Mouse (Mus musculus) gastrocnemius, adult 18-20 months (tissue): ENCODE results near the gene Ap1m2. TPM values are rescaled to one million over a fixed set of nuclear protein-coding genes. Genes with fewer than 3 reads are reported as not detected.

ENCODE experiments used
- DNase-seq: peaks from one replicate; pipeline ENCODE4 v3.0.0; 2021; ENCODE audit warnings: low spot score
- long read RNA-seq, 2 experiments: library from polyadenylated mRNA; stranded (forward); transcript quantifications; one replicate each; pipeline ENCODE4 v2.0.0; 2021
- total RNA-seq, 2 experiments: library from RNA; stranded (reverse); gene quantifications; 2 replicates each; pipeline ENCODE4 v1.2.3; 2021

Gene Ap1m2
- total RNA-seq: not detected
- long read RNA-seq, experiment 1: 0 reads
- long read RNA-seq, experiment 2: 0 reads

DNA sequence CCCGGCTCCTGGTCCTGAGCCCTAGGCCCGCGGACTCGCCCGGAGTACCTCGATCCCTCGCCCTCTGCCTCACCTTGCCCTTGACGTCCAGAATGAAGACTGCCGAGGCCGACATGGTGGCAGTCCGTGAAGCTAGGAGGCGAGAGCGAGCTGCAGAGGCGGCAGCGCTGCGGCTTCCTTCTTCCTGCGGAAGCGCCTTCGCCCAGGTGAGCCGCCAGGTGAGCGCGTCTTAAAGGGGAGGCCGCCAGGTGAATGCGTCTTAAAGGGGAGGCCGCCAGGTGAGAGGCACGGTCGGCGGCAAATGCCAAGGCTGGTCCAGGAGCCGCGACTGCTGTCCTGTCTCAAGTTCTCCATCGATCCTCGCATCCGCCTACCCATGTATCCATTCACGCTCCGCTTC, at the start of gene Ap1m2:
Gene Ap1m2 (minus strand): TSS at position 204 of the 400 bp plus-strand sequence.
- DNase-seq: no peak

DNA sequence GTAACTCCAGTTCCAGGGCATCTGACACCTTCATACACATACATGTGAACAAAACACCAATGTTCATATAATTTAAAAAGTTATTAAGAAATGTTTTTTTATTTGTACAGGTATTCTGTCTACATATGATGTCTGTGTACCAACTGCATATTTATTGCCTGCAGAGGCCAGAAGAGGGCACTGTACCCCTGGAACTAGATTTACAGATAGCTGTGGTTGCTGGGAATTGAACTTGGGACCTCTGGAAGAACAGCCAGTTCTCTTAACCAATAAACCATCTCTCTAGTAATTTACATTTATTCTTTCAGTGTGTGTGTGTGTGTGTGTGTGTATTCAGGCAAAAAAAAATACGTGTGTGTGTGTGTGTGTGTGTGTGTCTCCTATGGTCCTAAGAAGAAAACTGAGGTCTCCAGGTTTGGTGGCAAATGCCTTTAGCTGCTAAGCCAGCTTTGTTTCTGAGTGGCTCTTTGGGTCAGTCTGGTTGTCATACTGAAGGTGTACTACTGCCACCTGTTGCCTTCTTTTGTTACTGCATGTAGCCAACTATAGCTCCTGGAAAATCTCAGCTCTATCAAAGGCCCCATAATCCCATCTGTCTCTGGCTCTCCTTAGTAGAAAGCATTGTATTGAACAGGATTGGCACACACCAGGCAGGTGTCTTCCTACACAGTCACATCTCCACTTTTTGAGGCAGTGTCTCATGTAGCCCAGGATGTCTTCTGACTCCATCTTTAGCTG, 45.0 kb upstream of the Ap1m2 start:
- DNase-seq: peak; percentile 78

DNA sequence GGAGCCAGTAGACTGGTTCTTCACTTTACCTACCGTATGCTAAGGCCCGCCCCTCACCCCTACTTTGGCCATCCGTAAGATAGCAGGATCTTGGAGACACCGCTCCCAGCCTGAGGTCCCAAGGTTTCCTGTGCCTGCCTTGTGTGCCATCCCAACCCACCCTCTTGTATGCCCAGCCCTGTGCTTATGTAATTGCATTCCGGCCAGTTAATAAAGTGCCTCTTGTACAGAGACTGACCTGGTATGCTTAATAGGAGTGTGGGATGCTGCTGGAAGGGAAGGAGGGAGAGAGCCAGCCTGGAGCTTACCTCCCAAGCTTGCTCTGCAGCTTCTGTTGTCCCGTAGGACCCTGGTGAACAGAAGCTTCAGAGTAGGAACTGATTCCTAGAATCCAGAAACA, 42.7 kb upstream of the Ap1m2 start:
- no peak for DNase-seq

DNA sequence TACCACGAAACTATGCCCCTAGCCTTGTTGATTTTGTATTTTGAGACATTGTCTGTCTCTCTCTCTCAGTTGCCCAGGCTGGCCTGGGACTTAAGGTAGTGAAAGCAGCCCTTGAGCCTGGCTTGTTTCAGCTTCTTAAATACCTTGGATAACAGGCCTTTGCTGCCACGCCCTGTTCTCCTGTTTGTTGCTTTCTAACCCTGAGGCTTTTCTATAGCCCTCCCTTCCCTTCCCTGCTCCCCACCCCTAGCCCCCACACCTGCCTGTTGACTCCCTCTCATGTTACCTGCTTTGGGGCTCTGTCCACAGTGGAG, 41.2 kb upstream of the Ap1m2 start:
- DNase-seq: no peak

DNA sequence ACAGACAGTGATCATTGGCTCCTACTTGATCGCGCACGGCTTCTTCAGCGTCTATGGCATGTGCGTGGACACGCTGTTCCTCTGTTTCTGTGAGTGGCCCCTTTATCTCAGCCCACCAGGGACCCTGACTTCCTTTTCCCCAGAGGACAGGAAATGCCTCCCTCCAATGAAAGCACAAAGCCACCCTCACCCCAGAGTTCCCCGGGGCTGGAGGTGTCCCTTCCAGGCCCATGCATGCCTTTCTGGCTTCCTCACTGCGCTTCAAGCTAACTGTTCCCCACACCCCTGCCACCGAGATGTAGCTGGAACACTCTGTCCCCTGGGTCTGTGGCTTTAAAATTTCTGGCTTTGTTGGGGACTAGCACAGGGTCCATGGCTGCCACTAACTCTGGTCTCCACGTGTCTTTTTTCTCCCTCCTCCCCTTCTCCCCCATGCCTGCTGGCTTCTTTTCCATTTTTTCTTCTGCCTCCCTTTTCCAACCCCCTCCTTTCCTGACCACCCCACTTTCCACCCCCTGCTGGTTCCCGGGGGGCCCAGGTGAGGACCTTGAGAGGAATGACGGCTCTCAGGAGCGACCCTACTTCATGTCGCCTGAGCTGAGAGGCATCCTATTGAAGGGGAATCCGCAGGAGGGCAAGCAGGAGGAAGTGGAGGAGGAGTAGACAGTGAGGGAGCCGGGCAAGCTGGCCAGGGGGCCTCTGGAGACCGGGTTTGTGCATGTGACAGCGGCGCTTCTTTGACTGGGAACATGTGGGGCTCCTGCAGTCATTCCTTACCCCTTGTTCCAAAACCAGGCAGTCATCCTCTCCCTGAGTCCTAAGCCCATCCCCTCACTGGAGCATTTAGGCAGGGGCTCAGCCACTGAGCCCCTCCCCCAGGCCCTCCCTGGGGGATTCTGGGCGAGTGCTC, 40.6 kb upstream of the Ap1m2 start:
- no peak for DNase-seq

DNA sequence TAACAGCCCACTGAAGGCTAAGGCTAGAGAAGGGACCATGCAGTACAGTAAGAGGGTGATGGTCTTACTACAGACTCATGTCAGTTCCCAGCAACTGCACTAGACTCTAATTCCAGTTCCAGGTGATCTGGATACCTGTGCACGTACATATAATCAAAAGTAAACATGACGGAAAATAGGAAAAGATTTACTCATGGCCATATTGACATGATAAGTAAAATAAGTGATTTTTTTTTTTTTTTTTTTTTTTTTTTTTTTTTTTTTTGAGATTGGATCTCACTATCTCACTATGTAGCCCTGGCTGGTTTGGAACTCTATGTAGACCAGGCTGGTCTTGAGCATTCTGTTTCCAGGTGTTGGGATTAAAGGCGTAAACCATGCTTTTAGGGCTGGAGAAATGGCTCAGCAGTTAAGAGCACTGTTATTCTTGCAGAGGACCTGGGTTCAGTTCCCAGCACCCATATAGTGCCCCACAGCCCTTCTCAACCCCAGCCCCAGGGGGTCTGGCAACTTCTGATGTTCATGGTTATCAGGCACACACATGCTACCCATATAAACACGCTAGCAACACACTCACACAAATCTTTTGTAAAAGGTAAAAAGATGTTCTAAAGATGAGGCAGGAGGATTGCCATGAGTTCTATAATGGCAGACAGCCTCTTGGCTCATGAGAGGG, 39.7 kb upstream of the Ap1m2 start:
- DNase-seq: no peak

DNA sequence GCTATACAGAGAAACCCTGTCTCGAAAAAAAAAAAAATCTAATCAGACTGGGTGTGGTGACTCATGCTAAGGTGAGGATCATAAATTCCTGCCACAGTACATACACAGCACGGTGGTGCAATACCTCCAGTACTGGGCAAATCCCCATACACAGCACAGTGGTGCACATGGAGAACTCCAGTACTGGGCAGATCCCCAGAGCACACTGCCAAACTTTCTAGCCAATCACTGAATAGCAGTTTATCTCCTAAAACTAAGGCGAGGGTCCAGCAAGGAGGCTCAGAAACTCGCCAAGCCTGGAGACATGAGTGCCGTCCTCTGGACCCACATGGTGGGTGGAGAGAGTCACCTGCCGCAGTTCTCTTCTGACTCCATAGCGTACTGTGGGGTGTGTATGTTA, 39.0 kb upstream of the Ap1m2 start:
- no peak for DNase-seq

DNA sequence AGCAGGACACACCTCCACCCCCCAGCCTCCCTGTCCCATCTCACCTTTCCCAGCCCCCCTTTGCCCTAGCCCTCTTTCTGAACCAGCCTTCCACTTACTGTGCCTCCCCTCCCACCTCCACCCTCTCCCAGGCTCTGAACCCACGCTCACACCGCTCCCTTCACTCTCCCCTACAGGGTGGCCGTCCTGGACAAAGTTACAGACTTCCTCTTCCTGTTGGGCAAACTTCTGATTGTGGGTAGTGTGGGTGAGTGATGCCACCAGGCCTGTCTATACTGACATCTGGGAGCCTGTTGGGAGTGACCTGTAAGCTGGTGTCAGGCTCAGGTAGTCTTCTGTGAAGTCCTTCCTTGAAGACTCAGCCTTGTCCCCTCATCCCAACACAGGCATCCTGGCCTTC, 36.0 kb upstream of the Ap1m2 start:
- no peak for DNase-seq

DNA sequence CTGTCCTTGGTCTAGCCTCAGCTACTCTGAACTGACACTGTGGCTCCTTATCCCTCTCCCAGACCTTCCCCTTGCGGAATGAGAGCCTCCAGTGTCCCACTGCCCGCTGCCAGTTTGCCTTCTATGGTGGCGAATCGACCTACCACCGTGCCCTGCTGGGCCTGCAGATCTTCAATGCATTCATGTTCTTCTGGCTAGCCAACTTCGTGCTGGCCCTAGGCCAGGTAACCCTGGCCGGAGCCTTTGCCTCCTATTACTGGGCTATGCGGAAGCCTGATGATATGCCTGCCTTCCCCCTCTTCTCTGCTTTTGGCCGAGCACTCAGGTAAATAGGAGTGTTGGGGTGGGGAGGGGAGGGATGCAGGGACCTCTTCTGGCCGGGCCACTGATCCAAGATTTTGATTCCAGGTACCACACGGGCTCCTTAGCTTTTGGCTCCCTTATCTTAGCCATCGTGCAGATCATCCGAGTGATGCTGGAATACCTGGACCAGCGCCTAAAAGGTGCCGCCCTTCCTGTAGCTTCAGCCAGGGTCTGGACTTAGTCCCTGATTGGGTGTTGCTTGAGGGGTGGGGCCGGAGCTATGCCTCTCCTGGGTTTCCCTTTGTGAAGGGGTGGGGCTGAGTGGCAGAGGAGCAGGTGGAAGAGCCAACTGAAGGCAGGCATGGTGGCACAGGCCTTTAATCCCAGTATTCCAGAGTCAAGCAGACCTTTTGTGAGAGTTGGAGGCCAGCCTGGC, 34.7 kb upstream of the Ap1m2 start:
- peak; percentile 48 for DNase-seq

DNA sequence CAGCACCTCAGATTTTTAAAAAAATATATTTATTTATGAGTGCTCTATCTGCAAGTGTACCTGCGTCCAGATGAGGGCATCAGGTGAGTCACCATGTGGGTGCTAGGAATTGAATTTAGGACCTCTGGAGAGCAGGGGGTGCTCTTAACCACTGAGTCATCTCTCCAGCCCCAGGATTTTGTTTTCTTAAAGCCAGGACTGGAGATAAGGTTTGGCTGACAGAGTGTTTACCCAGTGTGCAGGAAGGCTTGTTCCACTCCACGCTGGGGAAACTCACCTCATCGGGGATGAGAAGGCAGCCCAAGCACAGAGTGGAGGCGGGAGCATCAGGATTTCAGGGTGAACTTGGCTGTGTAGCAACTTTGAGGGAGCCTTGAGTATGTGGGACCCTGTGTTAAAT, 28.3 kb upstream of the Ap1m2 start:
- no peak for DNase-seq

DNA sequence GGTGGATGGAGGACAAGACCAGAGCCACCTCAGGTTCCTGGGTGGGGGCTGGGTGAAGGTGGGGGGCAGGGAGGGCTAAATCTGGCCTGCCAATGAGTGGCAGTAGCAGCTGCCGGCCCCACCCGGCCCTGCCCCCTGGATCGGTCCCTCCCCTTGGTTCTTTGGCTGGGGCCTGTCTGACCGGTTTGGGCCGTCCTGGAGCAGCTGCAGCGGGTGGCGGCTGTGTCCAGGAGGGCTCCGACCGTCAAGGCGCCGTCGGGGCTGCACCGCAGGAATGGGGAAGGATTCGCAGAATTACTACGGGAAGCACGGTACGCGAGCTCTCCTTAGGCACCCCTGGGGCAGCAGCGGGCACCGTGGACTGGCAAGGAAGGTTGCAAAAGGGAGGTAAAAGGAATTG, 25.5 kb upstream of the Ap1m2 start:
- peak; percentile 76 for DNase-seq

DNA sequence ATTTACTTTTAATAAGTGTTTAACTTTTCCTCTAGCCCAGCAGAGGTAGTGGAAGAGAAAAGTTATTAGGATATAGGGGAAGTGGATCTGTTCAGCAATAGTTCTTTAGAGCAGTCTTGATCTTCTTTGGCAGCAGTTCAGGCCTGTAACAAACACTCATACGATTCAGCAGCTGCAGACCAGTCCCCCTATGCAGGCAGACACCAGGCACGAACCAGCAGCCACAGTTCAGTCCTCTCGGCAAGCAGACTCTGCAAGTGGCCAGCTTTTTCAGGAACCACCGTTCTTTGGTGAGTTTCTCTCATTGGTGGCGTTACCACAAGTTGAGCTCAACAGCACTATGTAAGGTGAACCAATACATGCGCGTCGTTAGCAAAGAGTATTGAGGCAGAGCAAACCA, 24.4 kb upstream of the Ap1m2 start:
- DNase-seq: no peak

DNA sequence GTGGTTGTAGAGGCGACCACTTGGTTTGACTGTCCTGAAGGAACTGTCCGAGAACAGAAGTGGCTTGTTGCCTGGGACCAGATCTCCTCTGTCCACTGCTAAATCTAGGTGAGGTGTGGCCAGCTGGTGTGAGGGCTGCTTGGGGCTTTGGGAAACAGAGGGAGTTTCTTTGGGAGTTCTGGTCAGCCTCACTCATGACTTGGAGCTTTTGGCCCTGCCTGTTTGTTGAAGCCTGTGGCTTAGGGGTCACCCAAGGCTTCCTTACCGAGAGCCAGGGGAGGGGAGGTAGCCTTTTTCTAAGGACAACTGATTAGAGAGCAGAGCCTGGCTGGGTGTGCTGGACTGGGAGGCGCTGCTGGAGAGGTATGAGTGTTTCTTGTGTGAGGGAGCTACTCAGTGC, 23.3 kb upstream of the Ap1m2 start:
- no peak for DNase-seq

DNA sequence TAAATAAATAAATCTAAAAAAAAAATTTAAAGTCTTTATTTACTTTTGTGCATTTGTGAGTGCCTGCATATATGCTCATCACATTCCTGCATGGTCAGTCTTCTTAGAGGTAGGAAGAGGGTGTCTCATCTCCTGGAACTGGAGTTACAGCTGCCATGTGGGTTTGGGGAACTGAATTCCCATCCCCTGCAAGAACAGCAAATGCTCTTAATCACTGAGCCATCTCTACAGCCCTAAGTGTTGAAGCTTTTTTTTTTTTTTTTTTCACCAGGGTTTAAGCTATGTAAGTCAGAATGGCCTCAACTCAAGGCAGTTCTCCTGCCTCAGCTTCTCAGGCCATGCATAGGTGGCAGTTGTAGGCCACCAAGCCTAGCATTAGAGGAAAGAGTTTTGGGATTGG, 22.6 kb upstream of the Ap1m2 start:
- DNase-seq: no peak

DNA sequence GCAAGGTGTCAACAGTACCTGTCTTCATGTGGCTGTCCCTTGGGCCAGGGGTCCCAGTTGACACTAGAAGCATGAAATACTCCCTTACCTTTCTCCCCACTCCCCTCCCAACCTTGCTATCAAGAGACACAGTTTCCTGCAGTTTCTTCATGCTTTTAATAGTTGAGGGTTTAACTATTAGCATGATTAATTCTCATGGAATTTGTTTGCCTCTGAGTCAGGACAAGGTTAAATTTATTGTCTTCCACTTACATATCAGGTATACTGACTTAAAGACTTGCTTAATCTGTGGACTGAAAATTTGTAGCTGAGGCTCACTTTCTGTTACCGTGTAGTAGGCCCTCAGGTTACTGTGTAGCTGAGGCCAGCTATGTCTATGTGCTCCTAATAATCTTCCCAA, 21.4 kb upstream of the Ap1m2 start:
- DNase-seq: no peak

DNA sequence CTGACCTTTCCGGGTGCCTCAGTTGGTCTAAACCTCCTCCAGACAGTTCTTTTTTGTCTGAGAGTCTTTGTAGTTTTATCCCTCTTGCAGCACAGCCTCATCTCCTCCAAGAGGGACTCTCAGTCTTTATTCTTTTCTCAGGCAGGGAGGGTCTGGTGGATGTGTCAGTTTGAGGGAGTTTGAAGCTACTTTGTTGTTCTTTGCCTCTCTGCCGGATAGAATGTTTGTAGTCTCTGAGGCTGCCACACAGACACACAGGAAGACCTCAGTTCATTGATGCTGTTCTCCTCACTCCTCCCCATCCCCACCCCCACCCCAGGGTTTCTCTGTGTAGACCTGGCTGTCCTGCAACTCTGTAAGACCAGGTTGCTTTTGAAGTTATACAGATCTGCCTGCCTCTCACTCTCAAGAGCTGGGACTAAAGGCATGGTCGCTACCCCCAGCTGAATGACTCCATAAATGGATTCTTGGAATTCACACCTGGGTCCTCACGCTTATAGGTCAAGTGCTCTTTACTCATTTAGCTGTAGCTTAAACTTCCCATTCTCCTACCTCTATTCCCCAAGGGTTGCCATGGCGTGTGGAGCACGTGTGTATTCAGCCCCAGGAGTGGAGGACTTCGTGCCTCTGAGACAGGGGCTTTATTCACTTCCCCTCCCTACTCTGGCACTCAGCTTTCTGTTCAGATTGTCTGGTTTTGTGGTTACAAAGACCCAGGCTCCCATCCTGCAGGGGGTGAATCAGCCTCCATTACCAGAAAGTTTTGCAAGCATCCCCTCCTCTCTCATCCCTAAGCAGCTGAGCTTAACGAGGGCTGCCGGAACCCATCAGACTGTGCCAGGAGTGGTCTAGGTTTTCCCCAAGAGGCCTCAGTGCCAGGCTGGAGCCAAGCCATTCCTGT, 20.3 kb upstream of the Ap1m2 start:
- no peak for DNase-seq

DNA sequence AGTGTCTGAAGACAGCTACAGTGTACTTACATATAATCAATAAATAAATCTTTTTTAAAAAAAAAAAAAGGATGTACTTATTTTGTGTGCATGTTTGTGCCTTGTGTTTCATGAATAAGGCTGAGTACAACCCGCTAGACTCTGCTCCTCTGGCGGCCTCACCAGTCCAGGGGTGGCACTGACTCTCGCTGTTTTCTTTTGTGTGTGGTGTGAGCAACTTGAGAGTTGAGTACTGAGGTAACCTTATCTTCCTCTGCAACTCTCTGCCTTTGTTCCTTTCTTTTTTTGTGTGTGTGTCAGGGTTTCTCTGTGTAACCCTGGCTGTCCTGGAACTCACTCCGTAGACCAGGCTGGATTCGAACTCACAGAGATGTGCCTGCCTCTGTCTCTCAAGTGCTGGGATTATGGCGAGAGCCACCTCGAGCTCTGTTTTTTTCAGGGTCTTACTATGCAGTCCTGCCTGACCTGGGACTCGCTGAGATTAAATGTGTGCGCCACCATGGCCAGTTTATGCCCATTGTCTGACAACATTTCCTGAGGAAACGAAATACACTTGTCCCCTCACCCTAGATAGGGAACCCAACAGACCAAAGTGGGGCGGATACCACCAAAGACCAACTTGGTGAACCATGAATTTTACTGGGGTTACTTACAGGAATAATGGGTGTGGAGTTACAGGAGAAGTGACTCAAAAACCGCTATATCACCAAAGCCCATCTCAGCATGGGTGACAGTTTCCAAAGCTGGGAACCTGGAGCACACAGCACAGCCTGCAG, 19.4 kb upstream of the Ap1m2 start:
- no peak for DNase-seq

DNA sequence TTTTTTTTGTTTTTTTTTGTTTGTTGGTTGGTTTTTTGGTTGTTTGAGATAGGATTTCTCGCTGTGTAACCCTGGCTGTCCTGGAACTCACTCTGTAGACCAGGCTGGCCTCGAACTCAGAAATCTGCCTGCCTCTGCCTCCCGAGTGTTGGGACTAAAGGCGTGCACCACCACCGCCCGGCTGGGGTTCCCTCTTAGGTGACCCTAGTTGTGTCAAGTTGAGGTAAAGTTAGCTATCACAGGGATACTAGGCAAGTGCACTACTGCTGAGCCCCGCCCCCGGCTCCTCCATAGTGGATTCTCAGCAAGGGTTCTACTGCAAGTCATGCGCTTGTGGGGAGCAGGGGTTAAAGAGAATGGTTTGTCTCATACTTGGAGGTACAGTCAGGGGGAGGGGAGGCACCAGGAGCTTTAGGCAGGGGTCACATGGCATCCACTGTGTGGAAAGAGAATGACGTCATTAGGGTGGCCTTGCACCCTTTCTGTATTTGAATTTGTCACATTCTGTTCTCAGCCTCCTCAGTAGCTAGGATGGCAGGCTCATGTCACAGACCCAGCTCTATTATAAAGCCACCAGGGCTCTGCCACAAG, 17.7 kb upstream of the Ap1m2 start:
- DNase-seq: no peak

DNA sequence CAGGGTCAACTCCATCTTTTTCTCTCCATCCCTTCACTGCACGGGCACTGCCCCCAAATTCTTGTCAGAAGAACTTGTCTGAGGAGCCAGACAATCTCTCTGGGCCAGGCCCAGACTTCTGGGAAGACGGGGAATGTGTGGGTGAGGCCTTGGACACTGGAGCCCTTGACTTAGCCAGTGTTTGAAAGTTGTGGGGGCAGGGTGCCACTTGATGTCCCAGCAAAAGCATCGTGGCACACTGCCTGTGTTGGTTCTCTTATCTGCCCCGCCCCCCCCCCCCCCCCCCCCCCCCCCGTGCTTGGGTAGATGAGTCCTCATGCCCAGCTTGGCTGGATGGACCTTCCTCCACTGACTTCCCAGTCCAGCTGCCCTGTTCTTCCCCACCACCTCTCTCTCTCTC, 16.9 kb upstream of the Ap1m2 start:
- DNase-seq: peak; percentile 55
